Mouse (Mus musculus): ENCODE data around the gene Ggn. TPM values are rescaled to one million over a fixed set of nuclear protein-coding genes. Genes with fewer than 3 reads are reported as not detected.

Ggn gene
- polyA plus RNA-seq, 1 experiment from 2014 or later = 0.41 TPM

GRCm38 (mm10) chr7:29141416-29141815, 28.6 kb upstream of the Ggn start:
- Histone ChIP-seq H3K36me3 (no peaks in the 10 kb centered on the region), H3K27me3 (replicated peaks) (peaks cover 8% of the 10 kb centered on the region), H3K9me3 (replicated peaks) (no peaks in the 10 kb centered on the region), H3K4me1 (replicated peaks) (no peaks in the 10 kb centered on the region), H3K27ac (ENCODE audit: poor library complexity, severe bottlenecking) (no peak overlapping the region), H3K9ac (no peak overlapping the region), H3K4me2 (no peak overlapping the region), H3K4me3 (no peak overlapping the region)
- 72% methylated on average over 8 of the region's 8 CpGs for WGBS
- ATAC-seq (ENCODE audit: insufficient number of reproducible peaks, low FRiP score) = no peak

- Histone ChIP-seq H3K4me3 (no peak overlapping the region), H3K27me3 (replicated peaks) (no peaks in the 10 kb centered on the region; the same call in 1 of the 2 replicates), H3K36me3 (no peaks in the 10 kb centered on the region), H3K9me3 (replicated peaks) (no peaks in the 10 kb centered on the region), H3K4me2 (no peak overlapping the region), H3K27ac (ENCODE audit: poor library complexity, severe bottlenecking) (no peak overlapping the region), H3K4me1 (replicated peaks) (no peaks in the 10 kb centered on the region), H3K9ac (no peak overlapping the region)
- 92% methylated on average over 4 of the region's 4 CpGs for WGBS
- no peak for ATAC-seq (ENCODE audit: insufficient number of reproducible peaks, low FRiP score)
These were observed 26.0 kb upstream of the Ggn start for GRCm38 (mm10) chr7:29144006-29144405.

GRCm38 (mm10) chr7:29146625-29147367, 23.2 kb upstream of the Ggn start:
- 76% methylated on average over 7 of the region's 7 CpGs for WGBS
- no peak for ATAC-seq (ENCODE audit: insufficient number of reproducible peaks, low FRiP score)

GRCm38 (mm10) chr7:29148771-29149170, 21.2 kb upstream of the Ggn start:
- no peak for ATAC-seq (ENCODE audit: insufficient number of reproducible peaks, low FRiP score)

More at GRCm38 (mm10) chr7:29146625-29147367, 23.2 kb upstream of the Ggn start:
- no peaks in the 10 kb centered on the region for H3K9me3 ChIP-seq (replicated peaks)
- H3K4me1 ChIP-seq (replicated peaks) = no peaks in the 10 kb centered on the region
- no peak overlapping the region for H3K4me3 ChIP-seq
- H3K27ac ChIP-seq (ENCODE audit: poor library complexity, severe bottlenecking) = no peak overlapping the region
- no peaks in the 10 kb centered on the region for H3K36me3 ChIP-seq
- no peak overlapping the region for H3K9ac ChIP-seq
- no peak overlapping the region for H3K4me2 ChIP-seq
- peaks cover 8% of the 10 kb centered on the region for H3K27me3 ChIP-seq (replicated peaks)

GRCm38 (mm10) chr7:29151486-29151885, 18.5 kb upstream of the Ggn start:
- H3K27ac ChIP-seq (ENCODE audit: poor library complexity, severe bottlenecking) = no peak overlapping the region
- WGBS = 60% methylated on average over 10 of the region's 10 CpGs
- no peak overlapping the region for H3K4me3 ChIP-seq
- H3K4me1 ChIP-seq (replicated peaks) = peaks cover 2% of the 10 kb centered on the region; the same call in 1 of the 2 replicates
- H3K27me3 ChIP-seq (replicated peaks) = peaks cover 11% of the 10 kb centered on the region; the same call in 1 of the 2 replicates
- H3K4me2 ChIP-seq = no peak overlapping the region
- peaks cover 6% of the 10 kb centered on the region; the same call in 1 of the 2 replicates for H3K9me3 ChIP-seq (replicated peaks)
- peaks cover 9% of the 10 kb centered on the region for H3K36me3 ChIP-seq
- ATAC-seq (ENCODE audit: insufficient number of reproducible peaks, low FRiP score) = no peak
- no peak overlapping the region for H3K9ac ChIP-seq

More at GRCm38 (mm10) chr7:29148771-29149170, 21.2 kb upstream of the Ggn start:
- H3K27me3 ChIP-seq (replicated peaks) = peaks cover 8% of the 10 kb centered on the region
- H3K9me3 ChIP-seq (replicated peaks) = no peaks in the 10 kb centered on the region
- peaks cover 3% of the 10 kb centered on the region; the same call in 1 of the 2 replicates for H3K36me3 ChIP-seq
- H3K4me3 ChIP-seq = no peak overlapping the region
- 88% methylated on average over 15 of the region's 15 CpGs for WGBS
- no peak overlapping the region for H3K9ac ChIP-seq
- no peak overlapping the region for H3K4me2 ChIP-seq
- no peak overlapping the region for H3K27ac ChIP-seq (ENCODE audit: poor library complexity, severe bottlenecking)
- no peaks in the 10 kb centered on the region for H3K4me1 ChIP-seq (replicated peaks)

- H3K4me1 ChIP-seq (replicated peaks) = peaks cover 3% of the 10 kb centered on the region; the same call in 1 of the 2 replicates
- no peak for ATAC-seq (ENCODE audit: insufficient number of reproducible peaks, low FRiP score)
- H3K27ac ChIP-seq (ENCODE audit: poor library complexity, severe bottlenecking) = no peak overlapping the region
- no peak overlapping the region for H3K4me3 ChIP-seq
- peaks cover 9% of the 10 kb centered on the region for H3K36me3 ChIP-seq
- WGBS = 93% methylated on average over 14 of the region's 14 CpGs
- no peak overlapping the region for H3K4me2 ChIP-seq
- peaks cover 30% of the 10 kb centered on the region for H3K27me3 ChIP-seq (replicated peaks)
- H3K9me3 ChIP-seq (replicated peaks) = peaks cover 6% of the 10 kb centered on the region; the same call in 1 of the 2 replicates
- H3K9ac ChIP-seq = no peak overlapping the region
These were observed 15.8 kb upstream of the Ggn start for GRCm38 (mm10) chr7:29154018-29154720.

GRCm38 (mm10) chr7:29155196-29155837, 14.7 kb upstream of the Ggn start:
- 8% methylated on average over 35 of the region's 37 CpGs for WGBS

GRCm38 (mm10) chr7:29155838-29156782, 13.9 kb upstream of the Ggn start, which contains the start of gene Fam98c:
Gene Fam98c, minus strand, starts transcription at chr7:29156234.
- peak; percentile 80 for ATAC-seq (ENCODE audit: insufficient number of reproducible peaks, low FRiP score)
- Histone ChIP-seq H3K4me1 (replicated peaks) (peaks cover 3% of the 10 kb centered on the region; the same call in 1 of the 2 replicates), H3K4me3 (peak within 1 kb of the TSS; percentile 91), H3K27ac (ENCODE audit: poor library complexity, severe bottlenecking) (peak within 1 kb of the TSS; percentile 76), H3K27me3 (replicated peaks) (peaks cover 41% of the 10 kb centered on the region), H3K9me3 (replicated peaks) (peaks cover 6% of the 10 kb centered on the region; the same call in 1 of the 2 replicates), H3K36me3 (peaks cover 11% of the 10 kb centered on the region), H3K4me2 (peak within 1 kb of the TSS; percentile 97), H3K9ac (peak within 1 kb of the TSS; percentile 88)
- WGBS = 4% methylated on average over 60 of the region's 68 CpGs

More at GRCm38 (mm10) chr7:29155196-29155837, 14.7 kb upstream of the Ggn start:
- Histone ChIP-seq H3K9me3 (replicated peaks) (peaks cover 6% of the 10 kb centered on the region; the same call in 1 of the 2 replicates), H3K4me1 (replicated peaks) (peaks cover 3% of the 10 kb centered on the region; the same call in 1 of the 2 replicates), H3K27me3 (replicated peaks) (peaks cover 34% of the 10 kb centered on the region), H3K36me3 (peaks cover 9% of the 10 kb centered on the region), H3K27ac (ENCODE audit: poor library complexity, severe bottlenecking) (peak overlapping the region; percentile 76), H3K4me3 (peak overlapping the region; percentile 91), H3K4me2 (peak overlapping the region; percentile 97), H3K9ac (peak overlapping the region; percentile 88)
- ATAC-seq (ENCODE audit: insufficient number of reproducible peaks, low FRiP score) = peak; percentile 88

- peaks cover 50% of the 10 kb centered on the region for H3K27me3 ChIP-seq (replicated peaks)
- H3K4me1 ChIP-seq (replicated peaks) = peaks cover 11% of the 10 kb centered on the region
- no peak overlapping the region for H3K27ac ChIP-seq (ENCODE audit: poor library complexity, severe bottlenecking)
- ATAC-seq (ENCODE audit: insufficient number of reproducible peaks, low FRiP score) = no peak
- H3K4me2 ChIP-seq = no peak overlapping the region
- no peak overlapping the region for H3K4me3 ChIP-seq
- peaks cover 19% of the 10 kb centered on the region for H3K36me3 ChIP-seq
- no peak overlapping the region for H3K9ac ChIP-seq
- peaks cover 6% of the 10 kb centered on the region; the same call in 1 of the 2 replicates for H3K9me3 ChIP-seq (replicated peaks)
- 5% methylated on average over 5 of the region's 5 CpGs for WGBS
These were observed 11.7 kb upstream of the Ggn start for GRCm38 (mm10) chr7:29158264-29158663.

- no peaks in the 10 kb centered on the region for H3K9me3 ChIP-seq (replicated peaks)
- H3K4me3 ChIP-seq = no peak overlapping the region
- H3K9ac ChIP-seq = no peak overlapping the region
- H3K4me1 ChIP-seq (replicated peaks) = peaks cover 8% of the 10 kb centered on the region
- ATAC-seq (ENCODE audit: insufficient number of reproducible peaks, low FRiP score) = no peak
- 71% methylated on average over 5 of the region's 5 CpGs for WGBS
- H3K4me2 ChIP-seq = peak overlapping the region; percentile 3; the same call in 1 of the 2 replicates
- peaks cover 10% of the 10 kb centered on the region; the same call in 1 of the 2 replicates for H3K36me3 ChIP-seq
- H3K27me3 ChIP-seq (replicated peaks) = peaks cover 46% of the 10 kb centered on the region
- no peak overlapping the region for H3K27ac ChIP-seq (ENCODE audit: poor library complexity, severe bottlenecking)
These were observed 7.7 kb upstream of the Ggn start for GRCm38 (mm10) chr7:29162294-29162693.
